Mouse (Mus musculus): ENCODE data around the gene Btd. TPM values are rescaled to one million over a fixed set of nuclear protein-coding genes. Genes with fewer than 3 reads are reported as not detected.

Gene Btd
- polyA plus RNA-seq, 1 experiment from 2014 or later = 33.5 TPM

DNA sequence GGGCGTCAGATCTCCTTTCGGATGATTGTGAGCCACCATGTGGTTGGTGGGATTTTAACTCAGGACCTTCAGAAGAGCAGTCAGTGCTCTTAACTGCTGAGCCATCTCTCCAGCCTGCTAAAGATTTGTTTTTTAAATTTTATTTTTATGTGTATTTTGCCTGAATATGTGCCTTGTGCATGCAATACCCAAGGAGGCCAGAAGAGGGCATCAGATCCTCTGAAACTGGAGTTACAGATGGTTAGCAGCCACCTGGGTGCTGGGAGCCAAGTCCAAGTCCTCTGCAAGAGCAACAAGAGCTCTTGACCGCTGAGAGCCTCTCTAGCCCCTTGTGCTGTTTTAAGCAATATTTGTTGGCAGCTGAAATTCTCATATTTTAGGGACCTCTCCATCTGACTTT lies 9.5 kb downstream of the Btd start:
- H3K27ac ChIP-seq = no peak overlapping the region
- H3K27me3 ChIP-seq = no peaks in the 10 kb centered on the region
- no peak overlapping the region for H3K9ac ChIP-seq
- no peak for ATAC-seq (ENCODE audit: insufficient number of reproducible peaks, insufficient read depth, low FRiP score, low TSS enrichment, low read depth)
- no peak overlapping the region for H3K4me2 ChIP-seq
- no peak overlapping the region for H3K4me3 ChIP-seq
- peaks cover 3% of the 10 kb centered on the region for H3K36me3 ChIP-seq
- no peaks in the 10 kb centered on the region for H3K4me1 ChIP-seq
- 97% methylated on average over 3 of the region's 3 CpGs for whole genome bisulfite sequencing
- no peaks in the 10 kb centered on the region for H3K9me3 ChIP-seq

DNA sequence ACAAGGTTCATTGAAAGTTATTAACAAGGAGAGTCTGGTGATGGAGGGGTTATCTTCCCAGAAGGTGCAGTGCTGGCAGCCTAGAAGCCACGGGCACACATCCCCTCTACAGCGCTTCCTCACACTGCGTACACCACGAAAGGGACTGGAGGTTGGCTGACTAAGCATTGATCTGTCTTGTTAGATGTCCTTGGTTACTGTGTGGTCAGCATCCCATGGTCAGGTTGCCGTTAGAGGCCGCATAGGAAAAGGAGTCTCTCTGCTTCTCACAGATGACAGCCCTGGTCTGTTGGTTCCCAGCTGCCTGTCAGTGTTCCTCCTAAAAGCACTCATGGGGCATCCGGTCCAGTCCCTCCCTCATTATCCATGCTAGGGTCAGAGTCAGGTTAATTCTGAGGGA lies 10.4 kb downstream of the Btd start:
- Histone ChIP-seq H3K4me1 (no peaks in the 10 kb centered on the region), H3K4me2 (no peak overlapping the region), H3K4me3 (no peak overlapping the region), H3K9me3 (no peaks in the 10 kb centered on the region), H3K9ac (no peak overlapping the region), H3K36me3 (no peaks in the 10 kb centered on the region), H3K27ac (no peak overlapping the region), H3K27me3 (no peaks in the 10 kb centered on the region)
- ATAC-seq (ENCODE audit: insufficient number of reproducible peaks, insufficient read depth, low FRiP score, low TSS enrichment, low read depth) = no peak
- 88% methylated on average over 7 of the region's 7 CpGs for WGBS

DNA sequence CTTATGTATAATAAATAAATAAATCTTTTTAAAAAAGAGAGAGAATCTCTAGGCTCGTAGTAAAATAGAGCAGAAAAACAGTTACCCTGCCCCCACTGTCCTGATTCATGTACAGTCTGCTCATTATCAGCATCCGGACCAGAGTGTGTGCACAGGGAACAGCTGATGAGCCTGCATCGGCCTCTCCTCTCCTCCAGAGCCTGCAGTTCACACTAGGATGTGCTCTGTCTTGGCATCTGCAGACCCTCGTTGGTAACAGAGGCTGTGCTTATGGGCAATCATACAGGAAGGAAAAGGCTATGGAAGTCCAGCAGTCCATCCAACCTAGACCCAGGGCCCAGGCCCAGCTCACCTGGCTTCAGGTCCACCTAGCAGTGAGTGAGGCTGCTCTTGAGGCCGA lies 11.3 kb downstream of the Btd start:
- H3K27ac ChIP-seq = no peak overlapping the region
- WGBS = 67% methylated on average over 5 of the region's 5 CpGs
- H3K27me3 ChIP-seq = no peaks in the 10 kb centered on the region
- H3K9me3 ChIP-seq = no peaks in the 10 kb centered on the region
- peaks cover 3% of the 10 kb centered on the region for H3K4me1 ChIP-seq
- H3K4me3 ChIP-seq = no peak overlapping the region
- no peak overlapping the region for H3K9ac ChIP-seq
- ATAC-seq (ENCODE audit: insufficient number of reproducible peaks, insufficient read depth, low FRiP score, low TSS enrichment, low read depth) = no peak
- H3K36me3 ChIP-seq = no peaks in the 10 kb centered on the region
- no peak overlapping the region for H3K4me2 ChIP-seq

DNA sequence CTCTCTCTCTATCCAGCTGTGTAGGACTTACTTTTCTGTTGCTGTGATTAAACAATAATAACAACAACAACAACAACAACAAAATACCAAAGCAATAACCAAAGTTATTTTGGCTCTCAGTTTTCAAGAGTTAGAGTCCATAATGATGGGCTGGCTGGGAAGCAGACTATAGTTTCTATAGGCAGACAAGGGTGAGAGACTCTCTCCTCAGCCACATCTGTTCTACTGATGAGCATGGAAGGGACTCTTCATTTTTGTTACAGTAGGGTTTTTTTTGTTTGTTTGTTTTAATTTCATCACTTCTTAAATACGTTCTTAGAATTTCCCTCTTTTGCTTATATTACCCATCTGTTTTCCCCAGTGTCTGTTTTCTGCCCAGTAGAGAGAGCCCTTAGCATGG lies 11.8 kb downstream of the Btd start:
- 83% methylated on average over 1 of the region's 1 CpGs for WGBS
- H3K4me2 ChIP-seq = no peak overlapping the region
- no peak overlapping the region for H3K4me3 ChIP-seq
- no peak overlapping the region for H3K9ac ChIP-seq
- no peaks in the 10 kb centered on the region for H3K27me3 ChIP-seq
- H3K27ac ChIP-seq = no peak overlapping the region
- H3K4me1 ChIP-seq = peaks cover 8% of the 10 kb centered on the region
- H3K9me3 ChIP-seq = no peaks in the 10 kb centered on the region
- ATAC-seq (ENCODE audit: insufficient number of reproducible peaks, insufficient read depth, low FRiP score, low TSS enrichment, low read depth) = no peak
- H3K36me3 ChIP-seq = no peaks in the 10 kb centered on the region

DNA sequence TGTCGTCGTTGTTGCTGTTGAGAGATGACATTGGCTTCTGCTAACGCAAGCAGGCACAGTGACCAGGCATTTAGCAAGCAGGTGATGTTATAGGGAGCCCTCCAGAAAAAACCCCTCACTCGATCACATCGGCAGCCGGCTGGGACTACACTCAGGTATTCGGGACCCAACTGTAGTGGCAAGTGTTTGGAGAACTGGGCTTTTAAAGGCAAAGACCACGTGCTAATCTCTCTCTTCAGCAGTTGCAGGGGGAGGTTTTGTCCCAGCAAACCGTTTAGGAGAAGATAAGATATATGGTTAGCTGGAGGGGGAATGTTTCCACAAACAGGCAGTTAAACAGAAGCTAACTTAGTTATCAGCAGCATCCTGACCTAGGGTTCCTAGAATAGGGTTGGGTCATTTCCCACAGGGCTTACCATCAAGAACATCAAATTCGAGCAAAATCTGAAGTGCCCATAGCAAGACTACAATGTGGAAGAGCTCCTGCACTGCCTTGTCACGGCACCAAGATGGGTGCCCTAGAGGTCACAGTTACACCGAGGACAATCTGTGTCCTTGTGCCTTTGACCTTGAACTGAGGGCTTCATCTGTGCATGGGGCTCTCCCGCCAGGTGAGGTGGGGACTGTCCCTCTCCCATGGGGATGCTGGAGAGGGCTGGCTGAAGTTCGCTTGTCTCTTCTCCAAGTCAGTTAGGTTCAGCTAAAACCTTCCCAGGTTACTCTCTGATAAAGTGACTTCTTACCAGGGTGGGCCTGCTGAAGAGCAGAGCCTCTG lies 12.5 kb downstream of the Btd start:
- H3K27me3 ChIP-seq = no peaks in the 10 kb centered on the region
- H3K9me3 ChIP-seq = no peaks in the 10 kb centered on the region
- WGBS = 77% methylated on average over 14 of the region's 14 CpGs
- H3K4me2 ChIP-seq = no peak overlapping the region
- H3K4me1 ChIP-seq = peaks cover 15% of the 10 kb centered on the region
- no peak overlapping the region for H3K9ac ChIP-seq
- H3K4me3 ChIP-seq = no peak overlapping the region
- H3K36me3 ChIP-seq = no peaks in the 10 kb centered on the region
- ATAC-seq (ENCODE audit: insufficient number of reproducible peaks, insufficient read depth, low FRiP score, low TSS enrichment, low read depth) = no peak
- no peak overlapping the region for H3K27ac ChIP-seq

DNA sequence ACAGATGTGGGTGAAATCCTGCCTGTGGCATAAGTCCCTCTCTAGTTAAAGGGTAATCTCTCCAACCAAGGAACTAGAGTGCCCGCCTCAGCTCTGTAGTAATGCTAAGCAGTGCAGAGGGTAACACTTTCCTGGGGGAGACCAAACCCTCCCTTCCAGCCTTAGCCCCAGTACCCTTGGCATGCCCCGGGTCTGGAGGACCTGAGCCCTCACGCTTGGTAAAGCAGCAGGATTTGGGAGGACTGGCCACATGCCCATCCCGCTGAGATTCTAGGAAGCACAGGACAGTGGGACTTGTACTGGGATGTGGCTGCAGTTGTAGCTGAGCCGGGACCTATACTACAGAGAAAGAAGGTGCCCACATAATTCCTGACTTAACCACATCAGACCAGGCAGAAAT lies 14.0 kb downstream of the Btd start:
- H3K36me3 ChIP-seq = no peaks in the 10 kb centered on the region
- H3K4me1 ChIP-seq = peaks cover 30% of the 10 kb centered on the region
- H3K27me3 ChIP-seq = no peaks in the 10 kb centered on the region
- no peak overlapping the region for H3K9ac ChIP-seq
- H3K4me2 ChIP-seq = no peak overlapping the region
- H3K27ac ChIP-seq = no peak overlapping the region
- ATAC-seq (ENCODE audit: insufficient number of reproducible peaks, insufficient read depth, low FRiP score, low TSS enrichment, low read depth) = no peak
- 89% methylated on average over 5 of the region's 5 CpGs for WGBS
- H3K9me3 ChIP-seq = no peaks in the 10 kb centered on the region
- no peak overlapping the region for H3K4me3 ChIP-seq

DNA sequence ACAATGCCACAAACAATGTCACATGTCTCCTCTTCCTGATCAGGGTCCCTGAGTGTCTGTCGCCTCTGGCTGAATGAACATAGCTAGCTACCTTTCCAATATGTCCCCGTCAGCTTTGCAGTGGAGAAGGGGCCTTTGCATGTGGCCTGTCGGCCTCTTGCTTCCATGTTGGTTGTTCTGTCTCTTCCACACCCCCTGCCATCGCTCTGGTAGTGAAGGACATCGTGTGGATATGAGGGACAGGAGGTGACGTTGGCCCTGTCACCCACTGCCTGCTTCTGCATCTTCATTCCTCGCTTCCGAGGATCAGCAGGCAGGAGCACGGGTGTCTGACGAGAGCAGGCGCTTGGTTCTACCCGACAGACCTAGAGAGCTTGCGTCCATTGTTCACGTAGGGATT lies 14.6 kb downstream of the Btd start:
- 83% methylated on average over 14 of the region's 14 CpGs for WGBS
- no peaks in the 10 kb centered on the region for H3K27me3 ChIP-seq
- no peak overlapping the region for H3K27ac ChIP-seq
- H3K9ac ChIP-seq = no peak overlapping the region
- H3K4me1 ChIP-seq = peaks cover 36% of the 10 kb centered on the region
- no peaks in the 10 kb centered on the region for H3K9me3 ChIP-seq
- no peak for ATAC-seq (ENCODE audit: insufficient number of reproducible peaks, insufficient read depth, low FRiP score, low TSS enrichment, low read depth)
- no peak overlapping the region for H3K4me2 ChIP-seq
- no peak overlapping the region for H3K4me3 ChIP-seq
- no peaks in the 10 kb centered on the region for H3K36me3 ChIP-seq

DNA sequence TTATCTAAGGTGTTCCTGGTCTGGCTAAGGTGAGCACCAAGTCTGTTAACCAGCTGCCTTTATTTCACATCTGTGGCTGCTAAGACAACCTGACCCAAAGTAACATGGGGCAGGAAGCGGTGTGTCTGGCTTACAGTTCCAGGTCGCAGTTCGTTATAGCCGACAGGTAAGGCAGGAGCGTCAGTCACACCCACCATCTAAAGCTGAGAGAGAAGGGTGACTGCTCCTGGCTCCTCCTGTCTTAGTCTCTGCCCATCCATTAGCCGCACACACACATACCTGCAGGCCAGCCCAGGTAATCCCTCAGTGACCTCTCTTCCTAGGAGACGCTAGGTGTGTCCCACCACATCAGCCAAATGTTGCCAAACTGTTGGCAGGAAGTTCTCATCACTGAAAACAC lies 15.6 kb downstream of the Btd start:
- WGBS = 72% methylated on average over 7 of the region's 7 CpGs
- no peak for ATAC-seq (ENCODE audit: insufficient number of reproducible peaks, insufficient read depth, low FRiP score, low TSS enrichment, low read depth)

DNA sequence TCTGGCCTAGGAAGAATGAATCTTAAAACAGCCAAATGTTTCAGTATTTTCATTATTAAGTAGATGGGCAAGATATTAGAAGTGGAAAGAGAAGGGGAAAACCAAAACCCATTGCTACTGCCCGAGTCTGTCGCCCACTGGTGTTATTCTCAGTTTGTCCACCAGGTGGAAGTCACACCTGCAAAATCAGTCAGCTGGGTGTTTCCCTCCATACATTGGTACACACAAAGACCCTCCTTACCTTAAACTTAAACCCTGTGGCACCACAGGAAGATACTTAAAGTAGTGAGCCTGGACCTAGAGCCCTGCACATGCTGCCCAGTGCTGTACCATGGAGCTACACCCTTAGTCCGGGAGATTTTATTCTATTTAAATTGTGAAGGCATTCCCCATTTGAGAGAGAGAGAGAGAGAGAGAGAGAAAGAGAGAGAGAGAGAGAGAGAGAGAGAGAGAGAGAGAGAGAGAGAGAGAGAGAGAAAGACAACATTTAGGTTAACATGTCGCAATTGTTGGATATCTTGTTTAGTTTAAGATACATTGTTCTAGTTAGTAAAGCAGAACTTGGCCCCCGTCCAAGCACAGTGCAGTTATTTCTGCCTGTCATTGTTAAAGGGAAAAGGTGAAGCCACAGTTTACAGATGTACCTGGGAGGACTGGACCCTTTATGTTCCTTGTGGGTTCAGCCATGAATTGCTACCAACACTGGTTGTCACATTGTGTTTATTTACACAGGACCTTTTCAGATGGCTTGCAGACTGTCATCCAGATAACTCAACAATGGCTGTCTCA lies 16.2 kb downstream of the Btd start:
- Histone ChIP-seq H3K27me3 (no peaks in the 10 kb centered on the region), H3K4me1 (peaks cover 50% of the 10 kb centered on the region), H3K27ac (peak overlapping the region; percentile 5; the same call in 1 of the 2 replicates), H3K4me3 (no peak overlapping the region), H3K9ac (no peak overlapping the region), H3K4me2 (no peak overlapping the region), H3K9me3 (no peaks in the 10 kb centered on the region), H3K36me3 (no peaks in the 10 kb centered on the region)
- no peak for ATAC-seq (ENCODE audit: insufficient number of reproducible peaks, insufficient read depth, low FRiP score, low TSS enrichment, low read depth)
- 33% methylated on average over 5 of the region's 5 CpGs for WGBS

More for the DNA sequence above, 15.6 kb downstream of the Btd start:
- no peaks in the 10 kb centered on the region for H3K36me3 ChIP-seq
- H3K27ac ChIP-seq = no peak overlapping the region
- H3K4me1 ChIP-seq = peaks cover 46% of the 10 kb centered on the region
- no peaks in the 10 kb centered on the region for H3K27me3 ChIP-seq
- H3K9me3 ChIP-seq = no peaks in the 10 kb centered on the region
- no peak overlapping the region for H3K4me2 ChIP-seq
- H3K9ac ChIP-seq = no peak overlapping the region
- H3K4me3 ChIP-seq = no peak overlapping the region

DNA sequence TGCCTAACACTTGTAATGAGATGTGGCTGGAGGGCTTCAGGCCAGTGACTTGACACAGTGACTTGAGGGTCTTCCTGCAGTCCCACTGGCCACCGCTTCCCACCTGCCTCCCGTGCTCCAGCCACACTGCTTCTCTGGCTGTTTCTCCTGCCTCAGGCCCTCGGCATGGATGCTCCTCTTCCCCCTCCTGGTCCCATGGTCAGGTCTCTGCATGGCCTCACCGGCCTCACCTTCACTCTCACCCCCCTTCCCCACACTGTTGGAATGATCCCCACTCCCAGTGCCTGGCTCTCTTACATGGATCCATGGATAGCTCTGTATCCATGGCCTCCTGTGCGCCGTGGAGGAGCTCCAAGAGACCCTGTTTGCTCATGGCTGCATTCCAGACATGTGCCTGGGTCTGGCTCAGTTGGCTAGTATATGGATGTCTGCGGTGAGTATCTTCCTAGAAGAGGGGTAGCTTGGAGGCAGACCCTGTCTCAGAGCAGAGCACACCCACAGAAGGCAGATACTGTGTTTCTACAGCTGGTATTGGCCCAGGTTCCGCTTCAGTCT lies 17.4 kb downstream of the Btd start:
- no peak overlapping the region for H3K4me3 ChIP-seq
- H3K27me3 ChIP-seq = no peaks in the 10 kb centered on the region
- H3K36me3 ChIP-seq = no peaks in the 10 kb centered on the region
- 81% methylated on average over 8 of the region's 8 CpGs for WGBS
- H3K4me2 ChIP-seq = no peak overlapping the region
- H3K27ac ChIP-seq = no peak overlapping the region
- H3K4me1 ChIP-seq = peaks cover 62% of the 10 kb centered on the region
- H3K9me3 ChIP-seq = no peaks in the 10 kb centered on the region
- ATAC-seq (ENCODE audit: insufficient number of reproducible peaks, insufficient read depth, low FRiP score, low TSS enrichment, low read depth) = no peak
- no peak overlapping the region for H3K9ac ChIP-seq

DNA sequence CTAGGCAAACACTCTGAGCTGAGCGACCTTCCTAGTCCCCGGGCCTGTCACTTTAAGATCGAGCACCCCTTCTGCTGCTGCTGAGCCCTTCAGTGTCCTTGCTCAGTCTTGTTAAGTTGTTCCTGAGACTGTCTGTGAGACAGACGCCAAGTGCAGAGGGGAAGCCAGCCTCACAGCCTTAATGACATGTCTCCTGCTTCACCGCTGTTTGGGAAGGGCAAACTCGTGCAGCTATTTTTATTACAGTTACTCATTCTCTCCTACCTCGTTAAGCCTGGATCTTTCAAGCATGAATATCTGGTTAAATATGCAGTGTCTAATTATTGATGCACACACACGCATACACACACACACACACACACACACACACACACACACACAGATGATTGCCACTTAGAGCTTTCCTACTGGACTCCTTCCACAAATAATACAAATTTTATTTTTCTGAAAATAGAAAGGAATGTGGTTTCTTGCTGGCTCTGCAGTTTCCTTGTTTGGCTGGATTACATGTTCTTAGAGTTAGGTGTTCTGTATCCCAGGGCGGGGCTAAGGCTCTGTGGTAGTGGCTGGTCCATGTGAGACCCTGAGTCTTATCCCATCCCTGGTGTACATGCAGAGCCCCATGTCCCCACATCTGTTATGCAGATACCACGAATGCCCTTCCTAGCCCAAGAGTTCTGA lies 18.8 kb downstream of the Btd start:
- 48% methylated on average over 10 of the region's 10 CpGs for WGBS
- no peaks in the 10 kb centered on the region for H3K36me3 ChIP-seq
- H3K4me2 ChIP-seq = no peak overlapping the region
- H3K4me3 ChIP-seq = no peak overlapping the region
- H3K27me3 ChIP-seq = no peaks in the 10 kb centered on the region
- H3K9me3 ChIP-seq = no peaks in the 10 kb centered on the region
- no peak overlapping the region for H3K9ac ChIP-seq
- peak; percentile 43; the same call in 1 of the 2 replicates for ATAC-seq (ENCODE audit: insufficient number of reproducible peaks, insufficient read depth, low FRiP score, low TSS enrichment, low read depth)
- peaks cover 76% of the 10 kb centered on the region for H3K4me1 ChIP-seq
- H3K27ac ChIP-seq = peak overlapping the region; percentile 100

Measured in embryonic facial prominence, embryonic 13.5 days (tissue).